Mouse (Mus musculus) heart, adult 2 months (tissue): ENCODE data around the gene Cda.

Experiments used
- CTCF ChIP-seq: fragments of 200-600 bp; IDR thresholded peaks from 2 replicates; pipeline ENCODE4 v1.8.1; 2022; ENCODE audit warnings: antibody characterized with exemption, mild to moderate bottlenecking, moderate library complexity
- POLR2A ChIP-seq: fragments of 200-500 bp; IDR thresholded peaks from 2 replicates; pipeline ENCODE4 v1.6.1; 2011; ENCODE audit warnings: mild to moderate bottlenecking, low read depth, low read length, control low read depth; ENCODE audit not compliant: insufficient read depth

GRCm38 (mm10) chr4:138356141-138356540 is 11.7 kb downstream of the Cda start:
- no peak for TF ChIP-seq POLR2A
- TF ChIP-seq CTCF: no peak
